Mouse (Mus musculus) CH12.LX (cell line): ENCODE data around the gene Shq1. TPM values are rescaled to one million over a fixed set of nuclear protein-coding genes. Genes with fewer than 3 reads are reported as not detected.

Source experiments
- DNase-seq: peaks from one replicate; pipeline ENCODE4 v3.0.0-alpha.2; 2013; ENCODE audit errors: extremely low read depth
- H3K27ac ChIP-seq: 2 replicates; pipeline ENCODE4 v1.5.1; 2012; ENCODE audit warnings: low read depth, mild to moderate bottlenecking, control low read depth, moderate library complexity; ENCODE audit not compliant: insufficient read depth
- H3K27me3 ChIP-seq: replicated peaks from 2 replicates; pipeline ENCODE3; 2012; ENCODE audit warnings: inconsistent platforms
- H3K36me3 ChIP-seq, 2 experiments: replicated peaks in 1 of 2; 2 replicates each; pipeline versions ENCODE3 to v1.6.1; 2012; ENCODE audit warnings: inconsistent platforms in 1 of 2, low read length in 1 of 2, mild to moderate bottlenecking in 1 of 2, mixed read lengths in 1 of 2, moderate library complexity in 1 of 2; ENCODE audit not compliant: control insufficient read depth in 1 of 2, insufficient read depth in 1 of 2
- H3K4me1 ChIP-seq, 2 experiments: 2 replicates each; pipeline ENCODE4 v1.6.1; 2012; ENCODE audit warnings: inconsistent platforms in 1 of 2, moderate library complexity in 1 of 2; ENCODE audit not compliant: insufficient read depth in 2 of 2, control insufficient read depth in 1 of 2
- H3K4me2 ChIP-seq: 2 replicates; pipeline ENCODE4 v1.6.1; 2012; ENCODE audit warnings: low read depth, mild to moderate bottlenecking, control low read depth; ENCODE audit not compliant: poor library complexity, insufficient read depth, severe bottlenecking
- H3K4me3 ChIP-seq, 3 experiments: fragments of 150-350 bp in 1 of 3; sonication (generic) in 1 of 3; replicated peaks in 1 of 3; 2 replicates each; pipeline versions ENCODE3 to v1.5.1; 2011 to 2012; ENCODE audit warnings: low read depth in 2 of 3, low read length in 2 of 3, mild to moderate bottlenecking in 2 of 3, moderate library complexity in 2 of 3, control low read depth in 1 of 3, improper control_type of control experiment in 1 of 3, inconsistent platforms in 1 of 3, mixed read lengths in 1 of 3; ENCODE audit not compliant: poor library complexity in 1 of 3
- H3K79me2 ChIP-seq: replicated peaks from 2 replicates; pipeline ENCODE4 v1.6.1; 2012; ENCODE audit warnings: mild to moderate bottlenecking, moderate library complexity; ENCODE audit not compliant: control insufficient read depth, poor library complexity, insufficient read depth, severe bottlenecking; ENCODE audit errors: extremely low read depth
- H3K9ac ChIP-seq: 2 replicates; pipeline ENCODE4 v1.6.1; 2012; ENCODE audit warnings: low read depth, mild to moderate bottlenecking, control low read depth, moderate library complexity; ENCODE audit not compliant: insufficient read depth
- H3K9me3 ChIP-seq: replicated peaks from 2 replicates; pipeline ENCODE3; 2012; ENCODE audit warnings: low read length, inconsistent platforms, mixed read lengths
- CHD1 ChIP-seq: IDR thresholded peaks from 2 replicates; pipeline ENCODE4 v1.6.1; 2012; ENCODE audit warnings: low read depth, low read length, improper control_type of control experiment, inconsistent platforms
- CHD2 ChIP-seq: IDR thresholded peaks from 2 replicates; pipeline ENCODE4 v1.6.1; 2011; ENCODE audit warnings: low read length, improper control_type of control experiment
- CTCF ChIP-seq, 2 experiments: IDR thresholded peaks in 1 of 2; conservative IDR thresholded peaks in 1 of 2; 2 replicates each; pipeline ENCODE4 v1.5.1; 2011 to 2012; ENCODE audit warnings: low read depth in 2 of 2, low read length in 2 of 2, improper control_type of control experiment in 1 of 2, inconsistent platforms in 1 of 2, mild to moderate bottlenecking in 1 of 2, moderate library complexity in 1 of 2
- E2F4 ChIP-seq: IDR thresholded peaks from 2 replicates; pipeline ENCODE4 v1.6.1; 2011; ENCODE audit warnings: low read depth, low read length, improper control_type of control experiment; ENCODE audit not compliant: insufficient replicate concordance
- EP300 ChIP-seq: IDR thresholded peaks from 2 replicates; pipeline ENCODE4 v1.6.1; 2011; ENCODE audit warnings: low read length, improper control_type of control experiment
- ETS1 ChIP-seq: conservative IDR thresholded peaks from 2 replicates; pipeline ENCODE4 v1.6.1; 2012; ENCODE audit warnings: low read depth, mild to moderate bottlenecking, inconsistent platforms, low read length, improper control_type of control experiment, moderate library complexity
- GABPA ChIP-seq: IDR thresholded peaks from 2 replicates; pipeline ENCODE4 v1.6.1; 2012; ENCODE audit warnings: low read depth, low read length, improper control_type of control experiment, inconsistent platforms; ENCODE audit not compliant: insufficient replicate concordance
- JUN ChIP-seq: IDR thresholded peaks from 2 replicates; pipeline ENCODE4 v1.6.1; 2011; ENCODE audit warnings: low read depth, mild to moderate bottlenecking, low read length, improper control_type of control experiment, moderate library complexity; ENCODE audit not compliant: insufficient read depth
- JUND ChIP-seq: conservative IDR thresholded peaks from 2 replicates; pipeline ENCODE4 v1.6.1; 2011; ENCODE audit warnings: low read depth, low read length, improper control_type of control experiment
- MAX ChIP-seq: IDR thresholded peaks from 2 replicates; pipeline ENCODE4 v1.6.1; 2011; ENCODE audit warnings: low read length, improper control_type of control experiment
- MEF2A ChIP-seq: IDR thresholded peaks from 2 replicates; pipeline ENCODE4 v1.6.1; 2014; ENCODE audit warnings: low read depth, mild to moderate bottlenecking, inconsistent platforms, low read length, improper control_type of control experiment, borderline replicate concordance
- MXI1 ChIP-seq: IDR thresholded peaks from 2 replicates; pipeline ENCODE4 v1.6.1; 2011; ENCODE audit warnings: mild to moderate bottlenecking, low read depth, low read length, improper control_type of control experiment
- MYC ChIP-seq: IDR thresholded peaks from 2 replicates; pipeline ENCODE4 v1.6.1; 2011; ENCODE audit warnings: low read depth, mild to moderate bottlenecking, improper control_type of control experiment, low read length
- PAX5 ChIP-seq: IDR thresholded peaks from 2 replicates; pipeline ENCODE4 v1.6.1; 2012; ENCODE audit warnings: low read length, inconsistent platforms, mixed read lengths
- POLR2A ChIP-seq: IDR thresholded peaks from 2 replicates; pipeline ENCODE4 v1.6.1; 2011; ENCODE audit warnings: low read depth, mild to moderate bottlenecking, improper control_type of control experiment, low read length
- POLR2AphosphoS2 ChIP-seq: IDR thresholded peaks from 2 replicates; pipeline ENCODE4 v1.6.1; 2011; ENCODE audit warnings: low read depth, low read length, improper control_type of control experiment
- RAD21 ChIP-seq: IDR thresholded peaks from 2 replicates; pipeline ENCODE4 v1.6.1; 2011; ENCODE audit warnings: low read depth, mild to moderate bottlenecking, low read length, improper control_type of control experiment, moderate library complexity
- RCOR1 ChIP-seq: conservative IDR thresholded peaks from 2 replicates; pipeline ENCODE4 v1.6.1; 2012; ENCODE audit warnings: low read depth, mild to moderate bottlenecking, inconsistent platforms, low read length, improper control_type of control experiment
- SIN3A ChIP-seq: IDR thresholded peaks from 2 replicates; pipeline ENCODE4 v1.6.1; 2012; ENCODE audit warnings: low read length, improper control_type of control experiment, inconsistent platforms
- SMC3 ChIP-seq: IDR thresholded peaks from 2 replicates; pipeline ENCODE4 v1.6.1; 2011; ENCODE audit warnings: low read depth, low read length, improper control_type of control experiment
- TCF12 ChIP-seq: IDR thresholded peaks from 2 replicates; pipeline ENCODE4 v1.6.1; 2014; ENCODE audit warnings: low read depth, mild to moderate bottlenecking, inconsistent platforms, low read length, improper control_type of control experiment
- USF1 ChIP-seq: IDR thresholded peaks from 2 replicates; pipeline ENCODE4 v1.6.1; 2014; ENCODE audit warnings: low read depth, mild to moderate bottlenecking, inconsistent platforms, low read length, improper control_type of control experiment
- ZC3H11A ChIP-seq: IDR thresholded peaks from 2 replicates; pipeline ENCODE4 v1.6.1; 2012; ENCODE audit warnings: low read depth, mild to moderate bottlenecking, inconsistent platforms, low read length, improper control_type of control experiment
- ZMIZ1 ChIP-seq: IDR thresholded peaks from 2 replicates; pipeline ENCODE4 v1.6.1; 2012; ENCODE audit warnings: low read depth, mild to moderate bottlenecking, inconsistent platforms, low read length, improper control_type of control experiment
- dilution Hi-C: fragments of 300-500 bp; cut with MboI; formaldehyde crosslinking; loops from 2 replicates; pipeline ENCODE4 v1.14.3; 2020; ENCODE audit warnings: low sequenced_read_pairs; ENCODE audit not compliant: extremely low pct_unique_long_range_greater_than_20kb, extremely low pct_ligation_motif_present
- in situ Hi-C: fragments of 300-500 bp; cut with MboI; formaldehyde crosslinking; loops from 3 replicates; pipeline ENCODE4 v1.14.3; 2019; ENCODE audit warnings: low sequenced_read_pairs, low pct_ligation_motif_present, low pct_unique_long_range_greater_than_20kb, mixed read lengths
- polyA plus RNA-seq: library from polyadenylated mRNA; unstranded; fragments of >175 nt; gene quantifications from 2 replicates; pipeline ENCODE4 v1.2.1, GENCODE M21; 2012; ENCODE audit warnings: low read depth; ENCODE audit not compliant: insufficient read length
- total RNA-seq, 2 experiments: library from RNA; depleted of rRNA; stranded (reverse); fragments of 300-350 nt in 1 of 2; fragments of >200 nt in 1 of 2; gene quantifications; 2 replicates each; pipeline ENCODE4 v1.2.3; 2012 to 2014

Gene Shq1
- total and polyA plus RNA-seq, 3 experiments: 26.6 to 32.3 (median 32.3) TPM

GRCm38 (mm10) chr6:100700774-100701173 lies 29.8 kb upstream of the Shq1 start:
- dilution Hi-C loops: no loop called here
- Histone ChIP-seq H3K27ac (no peak overlapping the region), H3K36me3 (no peaks in the 10 kb centered on the region), H3K27me3 (no peaks in the 10 kb centered on the region), H3K4me2 (no peak overlapping the region), H3K4me3 (no peak overlapping the region), H3K9ac (no peak overlapping the region), H3K79me2 (no peaks in the 10 kb centered on the region), H3K4me1 (peaks cover 0 to 7% of the 10 kb centered on the region in 2 experiments; a peak in 2 of 4 replicates), H3K9me3 (no peaks in the 10 kb centered on the region)
- TF ChIP-seq ZC3H11A (no peak), POLR2AphosphoS2 (no peak), MAX (no peak), ETS1 (no peak), MEF2A (no peak), MXI1 (no peak), SMC3 (no peak), RAD21 (no peak), CTCF (conservative IDR thresholded peaks at IDR 0.05 in 1 of 2, IDR thresholded peaks at IDR 0.05 in 1 of 2; ENCODE audit: low read depth in 2 of 2, low read length in 2 of 2) (no peak), CHD2 (no peak), POLR2A (no peak), CHD1 (no peak), JUND (no peak), MYC (no peak)
- in situ Hi-C loops: no loop called here
- DNase-seq: no peak

GRCm38 (mm10) chr6:100699986-100700385 lies 29.0 kb upstream of the Shq1 start:
- Histone ChIP-seq H3K4me1 (peaks cover 0 to 7% of the 10 kb centered on the region in 2 experiments; a peak in 2 of 4 replicates), H3K4me3 (no peak overlapping the region), H3K36me3 (no peaks in the 10 kb centered on the region), H3K79me2 (no peaks in the 10 kb centered on the region), H3K27me3 (no peaks in the 10 kb centered on the region), H3K4me2 (no peak overlapping the region), H3K9ac (no peak overlapping the region), H3K9me3 (no peaks in the 10 kb centered on the region), H3K27ac (no peak overlapping the region)
- DNase-seq: no peak
- in situ Hi-C loops: no loop called here
- dilution Hi-C loops: no loop called here
- no peak for TF ChIP-seq JUND
- no peak for TF ChIP-seq POLR2A
- no peak for TF ChIP-seq ETS1
- no peak for TF ChIP-seq PAX5
- no peak for TF ChIP-seq ZMIZ1
- TF ChIP-seq EP300: no peak
- TF ChIP-seq TCF12: no peak
- no peak for TF ChIP-seq RCOR1
- no peak for TF ChIP-seq JUN
- TF ChIP-seq ZC3H11A: no peak
- TF ChIP-seq MAX: no peak
- no peak for TF ChIP-seq CHD2
- no peak for TF ChIP-seq USF1
- no peak for TF ChIP-seq SIN3A
- TF ChIP-seq MXI1: no peak
- no peak for TF ChIP-seq RAD21
- no peak for TF ChIP-seq GABPA
- TF ChIP-seq E2F4: no peak
